Mouse (Mus musculus): ENCODE results near the gene Atxn1. TPM values are rescaled to one million over a fixed set of nuclear protein-coding genes. Genes with fewer than 3 reads are reported as not detected.

The Atxn1 gene
- polyA plus RNA-seq, 1 experiment from 2014 or later, result 8.5 TPM

GRCm38 (mm10) chr13:45923086-45923485 is 41.7 kb downstream of the Atxn1 start:
- H3K9ac ChIP-seq, result no peak overlapping the region
- H3K36me3 ChIP-seq, result no peaks in the 10 kb centered on the region
- no peaks in the 10 kb centered on the region for H3K9me3 ChIP-seq
- no peak overlapping the region for H3K4me3 ChIP-seq
- peak overlapping the region; percentile 51 for H3K27ac ChIP-seq
- no peak for ATAC-seq (ENCODE audit: borderline replicate concordance, extremely low read depth, low FRiP score, low TSS enrichment)
- WGBS, result 96% methylated on average over 1 of the region's 1 CpGs
- H3K4me2 ChIP-seq, result no peak overlapping the region
- no peaks in the 10 kb centered on the region for H3K27me3 ChIP-seq
- peaks cover 18% of the 10 kb centered on the region for H3K4me1 ChIP-seq

GRCm38 (mm10) chr13:45922467-45922866 is 42.3 kb downstream of the Atxn1 start:
- peak; percentile 71 for ATAC-seq (ENCODE audit: borderline replicate concordance, extremely low read depth, low FRiP score, low TSS enrichment)
- H3K9me3 ChIP-seq, result no peaks in the 10 kb centered on the region
- H3K27ac ChIP-seq, result peak overlapping the region; percentile 51
- no peak overlapping the region for H3K9ac ChIP-seq
- no peaks in the 10 kb centered on the region for H3K36me3 ChIP-seq
- WGBS, result 12% methylated on average over 9 of the region's 9 CpGs
- H3K4me3 ChIP-seq, result no peak overlapping the region
- peaks cover 23% of the 10 kb centered on the region for H3K4me1 ChIP-seq
- H3K27me3 ChIP-seq, result no peaks in the 10 kb centered on the region
- 0 out of 2 replicates have a peak overlapping the region, but pooled peaks have one; percentile 13 for H3K4me2 ChIP-seq

GRCm38 (mm10) chr13:45918956-45919711 is 45.7 kb downstream of the Atxn1 start:
- no peak for ATAC-seq (ENCODE audit: borderline replicate concordance, extremely low read depth, low FRiP score, low TSS enrichment)
- H3K4me3 ChIP-seq, result no peak overlapping the region
- WGBS, result 90% methylated on average over 13 of the region's 15 CpGs
- peaks cover 15% of the 10 kb centered on the region for H3K4me1 ChIP-seq
- no peak overlapping the region for H3K27ac ChIP-seq
- no peak overlapping the region for H3K9ac ChIP-seq
- no peaks in the 10 kb centered on the region for H3K27me3 ChIP-seq
- no peak overlapping the region for H3K4me2 ChIP-seq
- no peaks in the 10 kb centered on the region for H3K36me3 ChIP-seq
- no peaks in the 10 kb centered on the region for H3K9me3 ChIP-seq

GRCm38 (mm10) chr13:45918006-45918380 is 46.8 kb downstream of the Atxn1 start:
- Histone ChIP-seq H3K9ac (no peak overlapping the region), H3K27me3 (no peaks in the 10 kb centered on the region), H3K4me3 (no peak overlapping the region), H3K4me2 (no peak overlapping the region; the same call in 1 of the 2 replicates), H3K9me3 (no peaks in the 10 kb centered on the region), H3K4me1 (peaks cover 15% of the 10 kb centered on the region), H3K36me3 (no peaks in the 10 kb centered on the region), H3K27ac (no peak overlapping the region)
- no peak for ATAC-seq (ENCODE audit: borderline replicate concordance, extremely low read depth, low FRiP score, low TSS enrichment)
- 38% methylated on average over 12 of the region's 12 CpGs for WGBS

GRCm38 (mm10) chr13:45917058-45918005 is 47.5 kb downstream of the Atxn1 start:
- no peaks in the 10 kb centered on the region for H3K27me3 ChIP-seq
- WGBS, result 90% methylated on average over 21 of the region's 21 CpGs
- no peak overlapping the region for H3K9ac ChIP-seq
- H3K36me3 ChIP-seq, result no peaks in the 10 kb centered on the region
- no peaks in the 10 kb centered on the region for H3K9me3 ChIP-seq
- no peak overlapping the region for H3K4me3 ChIP-seq
- H3K4me2 ChIP-seq, result no peak overlapping the region; the same call in 1 of the 2 replicates
- no peak overlapping the region for H3K27ac ChIP-seq
- no peak for ATAC-seq (ENCODE audit: borderline replicate concordance, extremely low read depth, low FRiP score, low TSS enrichment)
- H3K4me1 ChIP-seq, result peaks cover 15% of the 10 kb centered on the region

- no peak overlapping the region for H3K4me2 ChIP-seq
- no peak for ATAC-seq (ENCODE audit: borderline replicate concordance, extremely low read depth, low FRiP score, low TSS enrichment)
- H3K9ac ChIP-seq, result no peak overlapping the region
- H3K27me3 ChIP-seq, result no peaks in the 10 kb centered on the region
- H3K4me3 ChIP-seq, result no peak overlapping the region
- no peaks in the 10 kb centered on the region for H3K9me3 ChIP-seq
- 94% methylated on average over 3 of the region's 3 CpGs for WGBS
- peaks cover 12% of the 10 kb centered on the region; the same call in 1 of the 2 replicates for H3K4me1 ChIP-seq
- H3K27ac ChIP-seq, result no peak overlapping the region
- H3K36me3 ChIP-seq, result no peaks in the 10 kb centered on the region
Observed at GRCm38 (mm10) chr13:45915921-45916320, 48.9 kb downstream of the Atxn1 start.

- Histone ChIP-seq H3K27me3 (no peaks in the 10 kb centered on the region), H3K4me2 (no peak overlapping the region), H3K9ac (no peak overlapping the region), H3K9me3 (no peaks in the 10 kb centered on the region), H3K27ac (no peak overlapping the region), H3K4me3 (no peak overlapping the region), H3K4me1 (peaks cover 8% of the 10 kb centered on the region; the same call in 1 of the 2 replicates), H3K36me3 (no peaks in the 10 kb centered on the region)
- no peak for ATAC-seq (ENCODE audit: borderline replicate concordance, extremely low read depth, low FRiP score, low TSS enrichment)
- 62% methylated on average over 2 of the region's 2 CpGs for WGBS
Observed at GRCm38 (mm10) chr13:45915026-45915425, 49.8 kb downstream of the Atxn1 start.

GRCm38 (mm10) chr13:45914117-45914516 is 50.7 kb downstream of the Atxn1 start:
- Histone ChIP-seq H3K36me3 (no peaks in the 10 kb centered on the region), H3K27ac (no peak overlapping the region), H3K4me3 (no peak overlapping the region), H3K4me1 (peaks cover 8% of the 10 kb centered on the region; the same call in 1 of the 2 replicates), H3K4me2 (no peak overlapping the region), H3K27me3 (no peaks in the 10 kb centered on the region), H3K9ac (no peak overlapping the region), H3K9me3 (no peaks in the 10 kb centered on the region)
- no peak for ATAC-seq (ENCODE audit: borderline replicate concordance, extremely low read depth, low FRiP score, low TSS enrichment)
- WGBS, result 85% methylated on average over 3 of the region's 3 CpGs

GRCm38 (mm10) chr13:45911848-45912247 is 53.0 kb downstream of the Atxn1 start:
- 69% methylated on average over 7 of the region's 7 CpGs for WGBS
- Histone ChIP-seq H3K4me3 (no peak overlapping the region), H3K27me3 (no peaks in the 10 kb centered on the region), H3K4me2 (no peak overlapping the region), H3K36me3 (no peaks in the 10 kb centered on the region), H3K9ac (no peak overlapping the region), H3K9me3 (no peaks in the 10 kb centered on the region), H3K4me1 (peaks cover 16% of the 10 kb centered on the region), H3K27ac (no peak overlapping the region)
- ATAC-seq (ENCODE audit: borderline replicate concordance, extremely low read depth, low FRiP score, low TSS enrichment), result no peak

GRCm38 (mm10) chr13:45911069-45911468 is 53.7 kb downstream of the Atxn1 start:
- H3K4me2 ChIP-seq, result no peak overlapping the region

GRCm38 (mm10) chr13:45910348-45910747 is 54.5 kb downstream of the Atxn1 start:
- H3K36me3 ChIP-seq, result no peaks in the 10 kb centered on the region
- ATAC-seq (ENCODE audit: borderline replicate concordance, extremely low read depth, low FRiP score, low TSS enrichment), result no peak
- H3K4me3 ChIP-seq, result no peak overlapping the region
- no peak overlapping the region for H3K27ac ChIP-seq
- no peak overlapping the region for H3K9ac ChIP-seq
- peaks cover 24% of the 10 kb centered on the region for H3K4me1 ChIP-seq
- no peaks in the 10 kb centered on the region for H3K9me3 ChIP-seq
- H3K27me3 ChIP-seq, result no peaks in the 10 kb centered on the region
- WGBS, result 88% methylated on average over 7 of the region's 7 CpGs
- no peak overlapping the region for H3K4me2 ChIP-seq

More at GRCm38 (mm10) chr13:45911069-45911468, 53.7 kb downstream of the Atxn1 start:
- H3K27ac ChIP-seq, result no peak overlapping the region
- H3K4me1 ChIP-seq, result peaks cover 24% of the 10 kb centered on the region
- no peaks in the 10 kb centered on the region for H3K36me3 ChIP-seq
- H3K9me3 ChIP-seq, result no peaks in the 10 kb centered on the region
- H3K4me3 ChIP-seq, result no peak overlapping the region
- 81% methylated on average over 5 of the region's 5 CpGs for WGBS
- no peak overlapping the region for H3K9ac ChIP-seq
- H3K27me3 ChIP-seq, result no peaks in the 10 kb centered on the region
- ATAC-seq (ENCODE audit: borderline replicate concordance, extremely low read depth, low FRiP score, low TSS enrichment), result no peak

All from lung, embryonic 15.5 days (tissue).